Mouse (Mus musculus) cerebellum, postnatal 4 days (tissue): ENCODE measurements around the gene E130308A19Rik.
"Not testable (repeated sequence)": the region's sequence is repeated elsewhere in the genome, so short reads cannot be mapped to it uniquely, and the experiment has no call there.

Source experiments
- DNase-seq, 2 experiments: peaks; one replicate each; pipeline ENCODE4 v3.0.0; 2022; ENCODE audit warnings: low spot score in 2 of 2, mixed read lengths in 1 of 2

E130308A19Rik gene

DNA sequence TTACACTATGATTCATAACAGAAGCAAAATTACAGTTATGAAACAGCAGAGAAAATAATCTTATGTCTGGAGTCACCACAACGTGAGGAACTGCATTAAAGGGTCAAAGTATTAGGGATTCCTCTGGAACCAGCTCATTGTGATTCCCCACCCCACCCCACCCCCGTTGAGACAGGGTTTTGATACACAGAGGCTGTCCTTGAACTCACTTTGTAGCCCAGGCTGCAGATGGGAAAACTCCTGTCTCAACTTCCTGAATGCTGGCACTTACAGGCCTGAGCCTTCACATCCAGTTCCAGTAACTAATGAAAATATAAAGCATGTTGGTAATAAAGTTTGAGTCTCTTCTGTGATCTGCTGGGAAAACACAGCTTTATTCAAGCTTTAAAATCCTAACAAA, 159.4 kb downstream of the E130308A19Rik start:
- DNase-seq: no peak

DNA sequence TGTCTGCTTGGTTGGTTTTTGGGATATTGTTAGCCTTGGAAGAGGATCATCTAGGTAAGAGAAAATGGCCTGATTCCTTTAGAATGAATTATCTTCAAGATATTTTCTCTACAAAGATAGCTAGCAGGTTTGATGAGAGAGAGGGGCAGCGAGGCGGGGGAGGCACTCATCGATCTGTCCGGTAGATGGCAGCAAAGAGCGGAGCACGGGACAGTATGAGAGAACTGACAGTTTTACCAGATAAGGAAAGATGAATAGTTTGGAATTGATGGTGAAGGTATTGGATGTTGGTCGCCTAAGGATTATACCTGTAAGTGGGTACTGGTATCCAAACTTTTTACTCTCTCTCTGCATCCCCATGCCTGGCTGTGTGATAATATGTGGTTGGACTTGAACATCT, 160.7 kb downstream of the E130308A19Rik start:
- DNase-seq: peak; percentile 81 to 84

DNA sequence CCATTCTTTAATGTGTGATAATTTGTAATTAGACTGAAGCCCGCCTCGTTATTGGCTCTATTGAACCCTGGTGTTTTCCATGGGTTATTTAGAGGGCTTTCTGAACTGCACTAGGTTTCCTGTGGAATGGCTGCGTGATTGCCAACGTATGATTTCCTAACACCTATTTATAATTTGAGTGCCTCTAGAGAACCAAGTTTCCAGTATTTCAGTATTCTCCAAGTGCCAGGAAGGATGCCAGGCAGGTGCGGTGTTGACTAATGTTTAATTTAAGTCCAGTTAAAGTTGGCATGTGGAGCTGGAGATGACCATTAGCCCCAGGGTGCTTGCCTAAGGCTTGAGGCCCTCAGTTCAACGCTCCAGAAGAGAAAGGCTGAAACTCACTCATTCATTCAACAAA, 161.1 kb downstream of the E130308A19Rik start:
- no peak for DNase-seq

DNA sequence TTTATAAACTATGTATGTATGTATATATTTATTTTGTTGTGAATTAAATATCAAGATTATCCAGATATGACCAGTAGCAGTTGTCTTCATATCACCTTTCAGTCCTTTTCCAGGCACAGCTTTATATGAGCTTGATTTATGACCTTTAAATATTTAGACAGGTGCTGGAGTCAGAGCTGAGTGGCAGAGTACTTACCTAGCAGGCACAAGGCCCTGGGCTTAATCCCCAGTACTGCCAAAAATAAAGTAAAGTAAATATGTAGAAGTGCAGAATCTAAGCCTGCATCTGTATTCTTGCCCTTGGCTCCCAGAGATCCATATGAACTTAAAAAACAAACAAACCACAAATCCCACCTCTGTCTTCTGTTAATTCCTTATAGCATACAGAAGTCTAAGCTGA, 163.0 kb downstream of the E130308A19Rik start:
- DNase-seq: no peak

DNA sequence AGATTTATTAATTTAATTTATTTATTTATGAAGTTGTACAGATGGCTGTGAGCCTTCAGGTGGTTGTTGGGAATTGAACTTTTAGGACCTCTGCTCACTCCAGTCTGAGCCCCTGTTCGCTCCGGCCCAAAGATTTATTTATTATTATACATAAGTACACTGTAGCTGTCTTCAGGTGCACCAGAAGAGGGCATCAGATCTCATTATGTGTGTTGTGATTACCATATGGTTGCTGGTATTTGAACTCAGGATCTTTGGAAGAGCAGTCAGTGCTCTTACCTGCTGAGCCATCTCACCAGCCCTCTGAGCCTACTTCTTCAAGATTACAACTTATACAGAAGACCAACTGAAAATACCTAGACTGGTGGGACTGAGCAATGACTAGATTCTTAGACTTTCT, 167.6 kb downstream of the E130308A19Rik start:
- DNase-seq: not testable (repeated sequence)

DNA sequence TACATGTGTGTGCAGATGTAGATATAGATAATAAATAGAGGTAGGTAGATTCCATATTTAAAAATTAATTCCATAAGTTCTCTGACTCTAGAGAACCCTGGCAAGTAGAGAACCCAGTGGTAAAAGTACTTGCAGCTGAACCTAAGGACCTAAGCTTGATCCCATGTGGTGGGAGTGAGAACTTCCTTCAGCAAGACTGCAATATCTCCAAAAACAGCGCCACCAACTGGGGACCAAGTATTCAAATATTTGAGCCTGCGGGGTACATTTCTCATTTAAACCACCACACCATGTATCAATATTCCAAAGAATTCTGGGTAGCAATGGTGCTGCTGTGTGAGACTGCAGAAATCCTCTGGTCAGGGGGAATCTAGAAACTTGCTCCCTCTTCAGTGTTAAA, 168.1 kb downstream of the E130308A19Rik start:
- DNase-seq: no peak

DNA sequence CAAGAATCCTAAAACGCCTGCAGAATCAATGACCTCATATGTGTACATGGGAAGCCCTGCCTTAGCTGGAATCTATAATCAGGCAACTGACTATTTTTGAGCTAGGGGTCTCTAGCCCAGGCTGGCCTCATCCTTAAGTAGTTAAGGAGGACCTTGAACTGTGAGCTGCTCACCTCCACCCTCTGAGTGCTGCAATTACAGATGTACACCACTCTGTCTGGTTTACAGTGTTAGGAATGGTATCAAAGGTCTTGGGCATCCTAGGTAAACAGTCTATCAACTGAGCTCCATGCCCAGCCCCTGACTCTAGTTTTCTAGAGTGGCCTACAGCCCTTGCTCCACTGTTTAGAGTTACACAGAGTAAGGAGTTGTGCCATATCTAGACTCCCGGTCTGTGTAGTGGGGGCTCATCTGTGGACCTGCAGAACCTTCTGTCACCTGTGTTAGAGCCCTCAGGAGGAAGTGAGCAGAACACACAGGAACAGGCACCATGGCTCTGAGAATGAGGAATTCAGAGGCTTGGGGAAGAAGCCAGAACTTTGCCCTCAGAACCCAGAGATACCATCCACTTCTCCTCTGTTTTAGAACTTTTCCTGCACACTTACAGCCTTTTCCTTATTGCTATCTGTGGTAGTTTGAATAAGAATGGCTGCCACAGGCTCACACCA, 169.9 kb downstream of the E130308A19Rik start:
- DNase-seq: no peak

DNA sequence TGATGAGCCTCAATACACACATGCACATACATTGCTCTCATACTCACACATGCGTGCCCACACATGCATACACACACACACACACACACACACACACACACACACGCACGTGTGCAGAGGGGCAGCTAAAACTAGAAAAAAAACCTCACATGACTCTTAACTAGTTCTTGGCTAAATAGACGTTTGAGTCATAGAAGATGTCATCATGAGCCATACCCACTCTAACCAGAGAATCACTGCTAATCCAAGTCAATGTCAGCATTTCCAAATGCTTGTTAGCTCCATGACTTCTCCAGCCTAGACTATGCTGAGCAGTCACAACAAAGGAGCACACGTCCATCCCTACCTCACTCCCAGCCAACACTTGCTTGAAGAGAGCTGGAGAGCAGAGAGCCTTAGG, 174.2 kb downstream of the E130308A19Rik start:
- DNase-seq: no peak

DNA sequence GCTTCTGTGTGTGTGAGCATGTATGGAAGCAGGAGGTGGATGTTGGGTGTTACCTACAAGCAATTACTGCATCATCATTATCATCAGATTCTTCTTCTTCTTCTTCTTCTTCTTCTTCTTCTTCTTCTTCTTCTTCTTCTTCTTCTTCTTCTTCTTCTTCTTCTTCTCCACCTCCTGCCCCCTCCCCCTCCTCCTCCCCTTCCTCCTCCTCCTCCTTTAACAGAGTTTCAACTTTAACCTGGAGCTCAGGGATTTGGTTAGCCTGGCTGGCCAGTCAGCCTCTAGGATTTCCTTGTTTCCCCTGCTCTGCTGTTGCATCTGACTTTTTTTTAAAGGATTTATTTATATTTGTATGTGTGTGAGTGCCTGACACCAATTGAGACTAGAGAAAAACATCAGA, 175.5 kb downstream of the E130308A19Rik start, which contains the start of gene Inip:
Gene Inip (minus strand): TSS at position 101 of the 400 bp plus-strand sequence.
- no peak for DNase-seq

DNA sequence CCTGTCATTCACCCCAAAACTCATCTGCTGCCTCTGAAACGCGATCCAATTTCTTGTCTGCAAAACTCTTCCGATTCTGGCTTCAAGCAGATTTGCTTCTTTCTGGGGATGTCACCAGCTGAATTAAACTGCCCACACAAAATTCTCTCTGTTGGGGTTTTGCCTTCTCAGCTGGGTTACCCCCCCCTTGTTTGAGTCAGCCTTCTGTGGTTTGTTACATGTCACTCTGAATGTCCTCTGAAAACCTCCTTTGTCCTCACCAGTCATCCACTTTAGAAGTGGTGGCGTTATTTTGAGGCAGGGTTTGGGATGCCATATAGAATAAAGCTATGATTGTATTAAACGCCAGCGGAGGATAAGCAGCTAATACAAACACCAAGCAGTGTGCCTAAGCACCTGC, 176.1 kb downstream of the E130308A19Rik start:
- no peak for DNase-seq

DNA sequence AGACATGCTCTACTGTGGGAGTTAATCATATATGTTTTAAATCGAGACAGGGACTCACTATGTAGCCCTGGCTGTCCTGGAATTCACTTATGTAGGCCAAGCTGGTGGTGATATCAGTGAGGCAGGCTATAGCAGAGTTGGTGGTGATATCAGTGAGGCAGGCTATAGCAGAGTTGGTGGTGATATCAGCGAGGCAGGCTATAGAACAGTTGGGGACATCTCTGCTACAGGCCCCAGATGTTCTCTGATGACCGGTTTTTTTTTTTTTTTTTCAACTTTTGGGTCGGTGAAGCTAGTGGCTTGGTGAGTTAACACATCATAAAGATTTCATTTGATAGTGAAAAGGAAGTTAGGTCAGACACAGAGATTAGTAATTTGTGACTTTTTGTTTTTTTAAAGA, 176.8 kb downstream of the E130308A19Rik start:
- DNase-seq: no peak

DNA sequence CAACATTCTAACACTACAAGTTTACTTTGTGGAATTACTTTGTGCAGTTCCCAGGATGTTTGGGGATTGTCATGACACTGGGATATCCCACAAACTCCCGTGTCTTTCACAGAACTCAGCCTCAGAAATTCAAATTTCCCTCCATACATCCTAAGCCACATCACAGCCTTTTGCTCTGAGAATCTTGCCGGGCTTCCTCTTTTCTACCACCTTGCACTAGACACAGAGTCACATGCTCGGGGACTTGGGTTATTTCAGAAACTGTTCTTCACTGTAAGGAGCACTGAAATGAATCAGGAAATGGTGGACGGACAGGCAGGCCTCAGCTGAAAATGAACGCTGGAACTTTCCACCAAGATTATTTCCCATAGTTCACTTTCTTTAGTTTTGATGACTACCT, 177.3 kb downstream of the E130308A19Rik start:
- DNase-seq: no peak

DNA sequence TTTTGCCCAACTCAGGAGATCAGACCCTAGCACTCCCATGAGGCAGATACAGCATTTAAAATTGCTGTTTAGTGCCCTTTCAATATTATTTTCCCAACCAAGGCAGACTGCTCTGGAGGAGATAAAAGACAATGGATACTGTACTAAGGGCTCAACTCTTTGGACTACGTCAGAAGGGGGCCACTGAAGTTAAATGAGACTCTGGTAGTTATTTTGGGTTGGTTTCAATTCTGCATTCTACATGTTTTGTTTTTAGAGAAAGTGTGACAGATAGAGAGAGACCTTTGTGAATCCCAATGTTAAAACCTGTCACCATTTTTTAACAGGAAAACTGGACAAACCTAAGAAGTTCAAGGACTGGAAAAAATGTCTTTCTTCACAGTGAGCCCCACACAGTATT, 178.7 kb downstream of the E130308A19Rik start:
- DNase-seq: no peak

DNA sequence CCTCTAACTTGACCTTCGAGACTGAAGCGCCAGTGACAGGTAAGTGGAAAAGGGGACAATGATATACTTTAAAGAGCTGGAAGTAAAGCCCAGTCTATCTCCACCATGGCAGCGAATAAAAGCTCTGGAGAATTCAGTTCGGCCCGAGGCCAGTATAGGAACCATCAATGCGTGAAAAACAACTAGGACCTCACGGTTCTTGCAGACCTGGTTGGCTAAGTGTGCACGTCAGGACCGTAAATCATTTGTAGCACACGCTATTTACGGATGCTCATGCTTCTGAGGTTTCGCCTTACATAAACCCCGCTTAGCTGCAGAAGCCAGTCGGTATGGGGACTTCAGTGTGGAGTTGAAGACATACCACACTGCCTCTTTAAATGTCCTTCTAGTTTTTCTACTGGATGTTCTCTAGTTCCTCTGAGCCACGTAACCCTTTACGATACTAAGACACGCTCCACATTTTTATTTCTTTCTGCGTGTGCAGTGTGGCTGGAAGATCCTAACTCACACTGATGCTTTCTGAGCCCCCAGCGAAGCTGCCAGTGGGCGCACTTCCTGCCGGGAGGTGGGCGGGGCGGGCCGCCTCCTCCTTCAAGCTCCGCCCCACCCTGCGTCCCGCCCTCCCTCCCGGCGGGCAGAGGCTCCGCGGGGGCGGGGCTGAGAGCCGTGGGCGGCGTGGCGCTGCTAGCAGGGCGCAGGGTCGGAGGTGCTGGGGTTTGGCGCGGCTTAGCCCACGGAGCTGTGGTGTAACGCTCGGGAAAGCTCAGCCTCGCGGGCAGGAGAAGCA, 179.4 kb downstream of the E130308A19Rik start, which contains the start of gene Snx30:
Gene Snx30 (plus strand): TSS at position 660 of the 787 bp plus-strand sequence.
- peak; percentile 74 to 84 for DNase-seq

DNA sequence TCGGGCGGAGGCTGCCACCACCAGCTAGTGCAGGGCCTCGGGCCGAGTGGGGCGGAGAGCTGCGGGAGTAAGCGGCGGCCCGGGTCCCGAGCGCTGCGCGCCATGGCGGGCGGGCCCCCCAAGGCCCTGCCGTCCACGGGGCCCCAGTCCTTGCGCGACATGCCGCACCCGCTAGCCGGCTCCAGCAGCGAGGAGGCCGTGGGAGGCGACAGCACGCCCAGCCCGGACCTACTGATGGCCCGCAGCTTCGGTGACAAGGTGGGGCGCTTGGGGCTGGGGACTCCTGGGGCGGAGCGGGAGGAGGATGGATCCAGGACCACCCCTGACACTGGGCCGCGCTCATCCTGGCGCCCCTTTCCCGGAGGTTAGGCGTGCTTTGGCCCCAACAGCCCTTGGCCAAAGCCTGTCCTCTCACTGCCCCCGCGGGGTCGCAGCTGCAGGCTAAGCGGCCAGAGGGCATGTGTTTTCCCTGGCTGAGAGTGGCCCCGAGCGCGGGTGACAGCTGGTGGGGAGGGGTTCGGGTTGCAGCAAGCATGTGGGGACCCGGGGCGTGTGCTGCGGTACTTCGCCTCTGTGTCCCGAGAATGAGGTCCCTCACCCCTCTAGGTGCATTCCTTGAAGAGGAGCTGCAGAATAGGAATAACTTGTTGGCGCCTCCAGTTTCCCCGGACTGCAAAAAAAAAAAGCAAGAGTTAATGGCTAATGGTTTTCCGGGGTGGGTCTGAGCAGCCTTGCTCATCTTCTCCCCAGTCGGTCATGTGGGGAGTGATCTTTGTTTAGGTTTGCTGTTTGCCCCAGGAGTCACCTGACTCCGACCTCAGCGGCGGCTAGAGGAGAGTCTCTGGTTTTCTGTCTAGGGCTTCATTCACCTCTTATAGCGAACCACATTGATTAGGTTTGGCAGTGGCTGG, 180.2 kb downstream of the E130308A19Rik start:
- peak in 1 of 2 experiments; percentile 54 for DNase-seq

DNA sequence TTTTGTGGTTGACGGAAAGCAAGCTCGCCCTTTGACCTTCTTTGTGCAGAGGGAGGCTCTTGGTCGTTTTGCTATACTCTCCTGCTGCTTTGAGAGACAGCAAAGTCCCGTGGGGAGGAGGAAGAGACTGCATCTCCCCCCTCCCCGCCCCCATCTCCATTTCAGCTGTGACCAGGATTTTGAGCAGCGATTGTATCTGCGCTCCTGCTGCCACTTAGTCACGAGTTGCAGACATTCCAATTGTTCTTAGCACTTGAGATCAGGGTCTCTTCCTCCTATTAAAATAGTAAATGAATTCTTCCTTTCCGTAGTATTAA, 180.8 kb downstream of the E130308A19Rik start:
- no peak for DNase-seq

DNA sequence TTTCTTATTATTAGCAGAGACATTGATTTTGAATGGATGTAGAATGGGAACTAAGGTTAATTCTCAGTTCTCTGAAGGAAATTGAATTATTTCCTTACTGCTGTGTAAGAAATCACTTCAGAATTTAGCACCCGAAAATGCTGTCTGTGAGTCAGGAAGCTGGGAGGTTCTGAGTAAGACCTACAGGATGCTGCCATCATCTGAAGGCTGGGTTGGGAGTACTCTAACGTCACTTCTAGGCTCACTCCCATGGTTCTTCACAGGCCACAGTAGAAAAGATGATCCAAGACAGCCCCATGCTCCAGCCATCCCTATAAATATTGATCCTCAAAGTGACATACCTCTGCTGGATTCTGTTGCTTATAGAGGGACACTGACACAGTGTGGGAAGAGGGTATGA, 181.5 kb downstream of the E130308A19Rik start:
- no peak for DNase-seq

DNA sequence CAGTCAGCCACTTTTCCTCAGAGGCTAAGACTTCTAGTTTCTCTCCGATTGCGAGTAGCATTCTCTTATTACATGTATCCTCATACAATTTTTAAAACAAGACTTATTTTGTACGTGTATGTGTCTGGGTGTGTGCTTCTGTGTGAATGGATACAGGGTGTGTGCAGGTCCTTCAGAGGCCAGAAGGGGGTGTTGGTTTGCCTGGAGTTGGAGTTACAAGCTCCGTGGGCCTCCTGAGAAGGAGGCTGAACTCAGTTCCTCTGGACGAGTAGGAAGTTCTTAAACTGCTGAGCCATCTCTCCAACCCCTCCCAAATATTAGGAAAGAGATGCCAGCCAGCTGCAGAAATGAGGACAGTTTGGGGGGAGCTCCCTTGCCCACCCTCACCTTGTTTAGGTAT, 182.4 kb downstream of the E130308A19Rik start:
- DNase-seq: no peak
